Mouse (Mus musculus): ENCODE results near the gene Olfr1532-ps1. TPM values are rescaled to one million over a fixed set of nuclear protein-coding genes. Genes with fewer than 3 reads are reported as not detected.
"Not testable (repeated sequence)": the region's sequence is repeated elsewhere in the genome, so short reads cannot be mapped to it uniquely, and the experiment has no call there.

Olfr1532-ps1 gene
- polyA plus RNA-seq (2014; fragmentation: Nextera tagmentation; extraction: Ambion mirVana) = not detected in 2 replicates

- no peak for DNase-seq (ENCODE audit: low spot score)
- H3K27me3 ChIP-seq (replicated peaks; ENCODE audit: control insufficient read depth, insufficient read depth, low read length) = no peaks in the 10 kb centered on the region
- 64% methylated on average over 2 of the region's 2 CpGs for WGBS
- H3K4me3 ChIP-seq (ENCODE audit: low read depth, low read length) = no peak within 1 kb of the TSS
- no peaks in the 10 kb centered on the region for H3K9me3 ChIP-seq (ENCODE audit: control insufficient read depth, low read length)
- no peak within 1 kb of the TSS for H3K27ac ChIP-seq (ENCODE audit: low read depth)
- H3K9ac ChIP-seq (ENCODE audit: low read length) = no peak within 1 kb of the TSS
- H3K4me2 ChIP-seq (ENCODE audit: low read length) = no peak within 1 kb of the TSS
- no peaks in the 10 kb centered on the region for H3K36me3 ChIP-seq (ENCODE audit: control insufficient read depth, insufficient read depth, low read length)
- H3K4me1 ChIP-seq (replicated peaks; ENCODE audit: control insufficient read depth, insufficient read depth, low read length) = no peaks in the 10 kb centered on the region
- ATAC-seq (replicated peaks; ENCODE audit: low FRiP score, low TSS enrichment, low read depth) = no peak
Measured at GRCm38 (mm10) chr7:106907676-106908075, at the start of gene Olfr1532-ps1. Gene Olfr1532-ps1, plus strand, starts transcription at chr7:106908001.

- Histone ChIP-seq H3K36me3 (ENCODE audit: control insufficient read depth, insufficient read depth, low read length) (no peaks in the 10 kb centered on the region), H3K4me3 (ENCODE audit: low read depth, low read length) (no peak within 1 kb of the TSS), H3K27ac (ENCODE audit: low read depth) (no peak within 1 kb of the TSS), H3K4me2 (ENCODE audit: low read length) (no peak within 1 kb of the TSS), H3K9ac (ENCODE audit: low read length) (no peak within 1 kb of the TSS), H3K27me3 (replicated peaks; ENCODE audit: control insufficient read depth, insufficient read depth, low read length) (no peaks in the 10 kb centered on the region), H3K9me3 (ENCODE audit: control insufficient read depth, low read length) (no peaks in the 10 kb centered on the region), H3K4me1 (replicated peaks; ENCODE audit: control insufficient read depth, insufficient read depth, low read length) (no peaks in the 10 kb centered on the region)
- DNase-seq (ENCODE audit: low spot score) (no peak), ATAC-seq (replicated peaks; ENCODE audit: low FRiP score, low TSS enrichment, low read depth) (no peak)
Measured at GRCm38 (mm10) chr7:106862885-106863284, 44.9 kb upstream of the Olfr1532-ps1 start, which contains the start of gene Olfr704. Gene Olfr704, plus strand, starts transcription at chr7:106863185.

GRCm38 (mm10) chr7:106876791-106877190, 31.0 kb upstream of the Olfr1532-ps1 start, which contains the start of gene Olfr705:
Gene Olfr705, minus strand, starts transcription at chr7:106876891.
- H3K36me3 ChIP-seq (ENCODE audit: control insufficient read depth, insufficient read depth, low read length) = no peaks in the 10 kb centered on the region
- 74% methylated on average over 3 of the region's 3 CpGs for WGBS
- no peak for ATAC-seq (replicated peaks; ENCODE audit: low FRiP score, low TSS enrichment, low read depth)
- no peak within 1 kb of the TSS for H3K9ac ChIP-seq (ENCODE audit: low read length)
- H3K27ac ChIP-seq (ENCODE audit: low read depth) = no peak within 1 kb of the TSS
- DNase-seq (ENCODE audit: low spot score) = no peak
- no peak within 1 kb of the TSS for H3K4me3 ChIP-seq (ENCODE audit: low read depth, low read length)
- no peak within 1 kb of the TSS for H3K4me2 ChIP-seq (ENCODE audit: low read length)
- H3K27me3 ChIP-seq (replicated peaks; ENCODE audit: control insufficient read depth, insufficient read depth, low read length) = no peaks in the 10 kb centered on the region
- no peaks in the 10 kb centered on the region for H3K4me1 ChIP-seq (replicated peaks; ENCODE audit: control insufficient read depth, insufficient read depth, low read length)
- no peaks in the 10 kb centered on the region for H3K9me3 ChIP-seq (ENCODE audit: control insufficient read depth, low read length)

GRCm38 (mm10) chr7:106888062-106888461, 19.7 kb upstream of the Olfr1532-ps1 start, which contains the start of gene Olfr706:
Gene Olfr706, minus strand, starts transcription at chr7:106888162.
- no peaks in the 10 kb centered on the region for H3K36me3 ChIP-seq (ENCODE audit: control insufficient read depth, insufficient read depth, low read length)
- H3K4me2 ChIP-seq (ENCODE audit: low read length) = no peak within 1 kb of the TSS
- H3K27me3 ChIP-seq (replicated peaks; ENCODE audit: control insufficient read depth, insufficient read depth, low read length) = no peaks in the 10 kb centered on the region
- 83% methylated on average over 2 of the region's 2 CpGs for WGBS
- DNase-seq (ENCODE audit: low spot score) (no peak), ATAC-seq (replicated peaks; ENCODE audit: low FRiP score, low TSS enrichment, low read depth) (no peak)
- H3K27ac ChIP-seq (ENCODE audit: low read depth) = no peak within 1 kb of the TSS
- H3K9ac ChIP-seq (ENCODE audit: low read length) = no peak within 1 kb of the TSS
- H3K4me3 ChIP-seq (ENCODE audit: low read depth, low read length) = no peak within 1 kb of the TSS
- H3K4me1 ChIP-seq (replicated peaks; ENCODE audit: control insufficient read depth, insufficient read depth, low read length) = no peaks in the 10 kb centered on the region
- no peaks in the 10 kb centered on the region for H3K9me3 ChIP-seq (ENCODE audit: control insufficient read depth, low read length)

GRCm38 (mm10) chr7:106901141-106901540, 6.7 kb upstream of the Olfr1532-ps1 start, which contains the start of gene Olfr707:
Gene Olfr707, minus strand, starts transcription at chr7:106901241.
- H3K27me3 ChIP-seq (replicated peaks; ENCODE audit: control insufficient read depth, insufficient read depth, low read length); H3K27ac ChIP-seq (ENCODE audit: low read depth); H3K9me3 ChIP-seq (ENCODE audit: control insufficient read depth, low read length); H3K4me1 ChIP-seq (replicated peaks; ENCODE audit: control insufficient read depth, insufficient read depth, low read length); H3K4me2 ChIP-seq (ENCODE audit: low read length); H3K36me3 ChIP-seq (ENCODE audit: control insufficient read depth, insufficient read depth, low read length); H3K9ac ChIP-seq (ENCODE audit: low read length); ATAC-seq (replicated peaks; ENCODE audit: low FRiP score, low TSS enrichment, low read depth); DNase-seq (ENCODE audit: low spot score); H3K4me3 ChIP-seq (ENCODE audit: low read depth, low read length): not testable (repeated sequence)
- 92% methylated on average over 3 of the region's 3 CpGs for WGBS

GRCm38 (mm10) chr7:106920961-106921360, 13.2 kb downstream of the Olfr1532-ps1 start:
- H3K4me3 ChIP-seq (ENCODE audit: low read depth, low read length) = not testable (repeated sequence)

GRCm38 (mm10) chr7:106932119-106932518, 24.3 kb downstream of the Olfr1532-ps1 start, which contains the start of gene Olfr709-ps1:
Gene Olfr709-ps1, minus strand, starts transcription at chr7:106932219.
- Histone ChIP-seq H3K9ac (ENCODE audit: low read length) (no peak within 1 kb of the TSS), H3K4me3 (ENCODE audit: low read depth, low read length) (no peak within 1 kb of the TSS), H3K4me2 (ENCODE audit: low read length) (no peak within 1 kb of the TSS), H3K9me3 (ENCODE audit: control insufficient read depth, low read length) (no peaks in the 10 kb centered on the region), H3K27me3 (replicated peaks; ENCODE audit: control insufficient read depth, insufficient read depth, low read length) (no peaks in the 10 kb centered on the region), H3K4me1 (replicated peaks; ENCODE audit: control insufficient read depth, insufficient read depth, low read length) (no peaks in the 10 kb centered on the region), H3K36me3 (ENCODE audit: control insufficient read depth, insufficient read depth, low read length) (no peaks in the 10 kb centered on the region), H3K27ac (ENCODE audit: low read depth) (no peak within 1 kb of the TSS)
- ATAC-seq (replicated peaks; ENCODE audit: low FRiP score, low TSS enrichment, low read depth) (no peak), DNase-seq (ENCODE audit: low spot score) (no peak)

More at GRCm38 (mm10) chr7:106920961-106921360, 13.2 kb downstream of the Olfr1532-ps1 start:
- H3K27ac ChIP-seq (ENCODE audit: low read depth); H3K27me3 ChIP-seq (replicated peaks; ENCODE audit: control insufficient read depth, insufficient read depth, low read length); H3K9me3 ChIP-seq (ENCODE audit: control insufficient read depth, low read length); H3K9ac ChIP-seq (ENCODE audit: low read length); DNase-seq (ENCODE audit: low spot score); ATAC-seq (replicated peaks; ENCODE audit: low FRiP score, low TSS enrichment, low read depth); H3K4me2 ChIP-seq (ENCODE audit: low read length); H3K4me1 ChIP-seq (replicated peaks; ENCODE audit: control insufficient read depth, insufficient read depth, low read length); H3K36me3 ChIP-seq (ENCODE audit: control insufficient read depth, insufficient read depth, low read length): not testable (repeated sequence)
- WGBS = 85% methylated on average over 6 of the region's 7 CpGs

- H3K36me3 ChIP-seq (ENCODE audit: control insufficient read depth, insufficient read depth, low read length) = no peaks in the 10 kb centered on the region
- no peak within 1 kb of the TSS for H3K4me3 ChIP-seq (ENCODE audit: low read depth, low read length)
- no peaks in the 10 kb centered on the region for H3K27me3 ChIP-seq (replicated peaks; ENCODE audit: control insufficient read depth, insufficient read depth, low read length)
- DNase-seq (ENCODE audit: low spot score) = no peak
- no peaks in the 10 kb centered on the region for H3K9me3 ChIP-seq (ENCODE audit: control insufficient read depth, low read length)
- 78% methylated on average over 3 of the region's 3 CpGs for WGBS
- H3K27ac ChIP-seq (ENCODE audit: low read depth) = no peak within 1 kb of the TSS
- H3K4me1 ChIP-seq (replicated peaks; ENCODE audit: control insufficient read depth, insufficient read depth, low read length) = no peaks in the 10 kb centered on the region
- no peak within 1 kb of the TSS for H3K9ac ChIP-seq (ENCODE audit: low read length)
- ATAC-seq (replicated peaks; ENCODE audit: low FRiP score, low TSS enrichment, low read depth) = no peak
- no peak within 1 kb of the TSS for H3K4me2 ChIP-seq (ENCODE audit: low read length)
Measured at GRCm38 (mm10) chr7:106948212-106948611, 40.4 kb downstream of the Olfr1532-ps1 start, which contains the start of gene Olfr710. Gene Olfr710, minus strand, starts transcription at chr7:106948312.

GRCm38 (mm10) chr7:106963837-106964236, 56.0 kb downstream of the Olfr1532-ps1 start, which contains the start of gene Olfr6:
Gene Olfr6, minus strand, starts transcription at chr7:106963937.
- H3K27ac ChIP-seq (ENCODE audit: low read depth) = no peak within 1 kb of the TSS
- H3K36me3 ChIP-seq (ENCODE audit: control insufficient read depth, insufficient read depth, low read length) = no peaks in the 10 kb centered on the region
- no peak within 1 kb of the TSS for H3K4me3 ChIP-seq (ENCODE audit: low read depth, low read length)
- no peak within 1 kb of the TSS for H3K4me2 ChIP-seq (ENCODE audit: low read length)
- no peak for DNase-seq (ENCODE audit: low spot score)
- H3K27me3 ChIP-seq (replicated peaks; ENCODE audit: control insufficient read depth, insufficient read depth, low read length) = no peaks in the 10 kb centered on the region
- no peaks in the 10 kb centered on the region for H3K4me1 ChIP-seq (replicated peaks; ENCODE audit: control insufficient read depth, insufficient read depth, low read length)
- H3K9ac ChIP-seq (ENCODE audit: low read length) = no peak within 1 kb of the TSS
- 87% methylated on average over 1 of the region's 1 CpGs for WGBS
- ATAC-seq (replicated peaks; ENCODE audit: low FRiP score, low TSS enrichment, low read depth) = no peak
- no peaks in the 10 kb centered on the region for H3K9me3 ChIP-seq (ENCODE audit: control insufficient read depth, low read length)
